Mouse (Mus musculus): Measurements from ENCODE around the gene Mbnl2.

DNA sequence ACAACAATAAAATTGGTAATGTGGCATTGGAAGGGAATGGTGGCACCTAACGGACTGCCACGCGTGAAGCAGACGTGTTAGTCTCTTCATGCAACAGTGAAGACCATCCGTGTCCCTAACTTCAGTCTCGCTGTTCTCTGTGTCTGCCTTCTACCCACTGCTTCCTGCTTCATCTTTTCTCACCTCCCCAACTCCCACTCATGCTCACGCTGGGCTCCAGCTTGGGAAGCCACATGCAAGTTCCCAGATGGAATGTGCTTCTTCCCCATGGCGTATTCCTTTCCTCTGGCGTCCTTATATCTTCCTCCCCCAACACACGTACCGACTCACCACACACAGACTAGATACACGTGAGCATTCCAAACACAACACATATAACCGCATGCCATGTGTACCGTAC is 99.3 kb downstream of the Mbnl2 start:
- TF ChIP-seq CTCF (IDR thresholded peaks at IDR 0.05; ENCODE audit: low read depth, low read length) (no peak), POLR2A (IDR thresholded peaks at IDR 0.05; ENCODE audit: borderline replicate concordance, low read depth, low read length) (no peak)
